Mouse (Mus musculus): ENCODE measurements around the gene Yju2.
A peak's percentile ranks its signal among the peaks of the same experiment; 100 is the strongest.
"Not testable (repeated sequence)": the region's sequence is repeated elsewhere in the genome, so short reads cannot be mapped to it uniquely, and the experiment has no call there.

The Yju2 gene

GRCm38 (mm10) chr17:55958918-55959728, at the start of gene Yju2:
Yju2 (plus strand) TSS chr17:55959099.
- peak; percentile 99 for DNase-seq

GRCm38 (mm10) chr17:55931553-55932502, 27.1 kb upstream of the Yju2 start:
- peak; percentile 90 for DNase-seq

- no peak for DNase-seq
Measured at GRCm38 (mm10) chr17:55932635-55933034, 26.3 kb upstream of the Yju2 start.

GRCm38 (mm10) chr17:55933191-55933590, 25.7 kb upstream of the Yju2 start:
- DNase-seq: no peak

GRCm38 (mm10) chr17:55944387-55944865, 14.5 kb upstream of the Yju2 start:
- not testable (repeated sequence) for DNase-seq

GRCm38 (mm10) chr17:55944866-55945682, 13.8 kb upstream of the Yju2 start:
- peak; percentile 90 for DNase-seq

GRCm38 (mm10) chr17:55945696-55946095, 13.2 kb upstream of the Yju2 start:
- no peak for DNase-seq

GRCm38 (mm10) chr17:55948647-55949046, 10.3 kb upstream of the Yju2 start:
- DNase-seq: no peak

- DNase-seq: no peak
Measured at GRCm38 (mm10) chr17:55949400-55949799, 9.5 kb upstream of the Yju2 start, which contains the start of gene Zfp119b. Zfp119b (minus strand) TSS chr17:55949500.

- DNase-seq: no peak
Measured at GRCm38 (mm10) chr17:55950601-55951000, 8.3 kb upstream of the Yju2 start.

- DNase-seq: no peak
Measured at GRCm38 (mm10) chr17:55952041-55952440, 6.9 kb upstream of the Yju2 start.

GRCm38 (mm10) chr17:55952447-55953027, 6.4 kb upstream of the Yju2 start, which contains the start of gene Ebi3:
Ebi3 (plus strand) TSS chr17:55952640.
- DNase-seq: no peak

GRCm38 (mm10) chr17:55953751-55954150, 5.1 kb upstream of the Yju2 start:
- DNase-seq: no peak

- no peak for DNase-seq
Measured at GRCm38 (mm10) chr17:55954229-55954628, 4.7 kb upstream of the Yju2 start.

GRCm38 (mm10) chr17:55956129-55956528, 2.8 kb upstream of the Yju2 start:
- peak; percentile 80 for DNase-seq

GRCm38 (mm10) chr17:55956591-55956990, 2.3 kb upstream of the Yju2 start:
- DNase-seq: no peak

GRCm38 (mm10) chr17:55957168-55957567, 1.7 kb upstream of the Yju2 start:
- peak; percentile 82 for DNase-seq

- no peak for DNase-seq
Measured at GRCm38 (mm10) chr17:55957726-55958583, 944 bp upstream of the Yju2 start.

GRCm38 (mm10) chr17:55958584-55958886, 364 bp upstream of the Yju2 start:
- no peak for DNase-seq

- DNase-seq: no peak
Measured at GRCm38 (mm10) chr17:55959946-55960740, 1.2 kb downstream of the Yju2 start.
